Mouse (Mus musculus) small intestine, adult 2 months (tissue): ENCODE measurements at regions not wholly inside any gene's neighbourhood (a gene's known extent, or its start where the extent isn't known, plus 50 kb on each side); places are given as distances from the start of the nearest gene placed in this dataset.

Experiments used
- CTCF ChIP-seq: fragments of 200-500 bp; IDR thresholded peaks from 2 replicates; pipeline ENCODE4 v1.5.1; 2012; ENCODE audit warnings: low read depth, mild to moderate bottlenecking, control low read depth, inconsistent platforms, low read length, moderate library complexity, mixed read lengths; ENCODE audit not compliant: insufficient replicate concordance, insufficient read length; ENCODE audit errors: extremely low read depth
- POLR2A ChIP-seq: fragments of 200-500 bp; IDR thresholded peaks from 2 replicates; pipeline ENCODE4 v1.6.1; 2012; ENCODE audit warnings: low read depth, mild to moderate bottlenecking, control low read depth, inconsistent platforms, low read length, moderate library complexity

GRCm38 (mm10) chr6:140346929-140347328 lies 76.9 kb upstream of the Plekha5 start:
- TF ChIP-seq POLR2A: no peak
- no peak for TF ChIP-seq CTCF
